Mouse (Mus musculus) C2C12 (cell line): ENCODE measurements around the gene Trib2. TPM values are rescaled to one million over a fixed set of nuclear protein-coding genes. Genes with fewer than 3 reads are reported as not detected.

ENCODE experiments used
- H3K27me3 ChIP-seq: one replicate; pipeline ENCODE4 v1.6.1; 2011; ENCODE audit not compliant: control insufficient read depth, insufficient read depth, insufficient read length
- H3K36me3 ChIP-seq: one replicate; pipeline ENCODE4 v1.6.1; 2011; ENCODE audit not compliant: control insufficient read depth, insufficient read depth
- H3K4me3 ChIP-seq: one replicate; pipeline ENCODE4 v1.5.1; 2011; ENCODE audit warnings: mild to moderate bottlenecking, control low read depth; ENCODE audit not compliant: poor library complexity, insufficient read depth, severe bottlenecking
- H3K79me2 ChIP-seq: one replicate; pipeline ENCODE4 v1.6.1; 2011; ENCODE audit not compliant: control insufficient read depth, insufficient read depth
- H3K79me3 ChIP-seq: one replicate; pipeline ENCODE4 v1.6.1; 2011; ENCODE audit warnings: low read depth, control low read depth
- H3ac ChIP-seq: one replicate; pipeline ENCODE3; 2011; ENCODE audit warnings: low read depth; ENCODE audit not compliant: control insufficient read depth, insufficient read length
- CEBPB ChIP-seq: IDR thresholded peaks from one replicate; pipeline ENCODE4 v1.6.1; 2011; ENCODE audit warnings: low read depth, mild to moderate bottlenecking, control low read depth, moderate library complexity
- CTCF ChIP-seq: IDR thresholded peaks from one replicate; pipeline ENCODE4 v1.5.1; 2011; ENCODE audit not compliant: control insufficient read depth, insufficient read depth, insufficient read length
- FOSL1 ChIP-seq: IDR thresholded peaks from one replicate; pipeline ENCODE4 v1.8.0; 2011; ENCODE audit warnings: mild to moderate bottlenecking, low read length; ENCODE audit not compliant: poor library complexity, insufficient read depth, severe bottlenecking
- MAX ChIP-seq: IDR thresholded peaks from one replicate; pipeline ENCODE4 v1.6.1; 2011; ENCODE audit warnings: mild to moderate bottlenecking, control low read depth
- MYOD1 ChIP-seq: IDR thresholded peaks from one replicate; pipeline ENCODE4 v1.6.1; 2011; ENCODE audit warnings: low read depth; ENCODE audit not compliant: control insufficient read depth, insufficient read length
- MYOG ChIP-seq: IDR thresholded peaks from one replicate; pipeline ENCODE4 v1.6.1; 2011; ENCODE audit not compliant: control insufficient read depth, insufficient read length; ENCODE audit errors: extremely low read depth
- USF1 ChIP-seq: IDR thresholded peaks from one replicate; pipeline ENCODE4 v1.6.1; 2011; ENCODE audit warnings: low read depth, mild to moderate bottlenecking, control low read depth, moderate library complexity
- polyA plus RNA-seq: library from polyadenylated mRNA; unstranded; fragments of >200 nt; fragmentation: generic; extraction: Trizol; gene quantifications from one replicate; pipeline ENCODE4 v1.2.1, GENCODE M21; 2012; ENCODE audit warnings: missing spikeins

Gene Trib2
- polyA plus RNA-seq, 1 experiment: 1.8 TPM

- Histone ChIP-seq H3K4me3 (no peak overlapping the region), H3ac (no peak overlapping the region), H3K27me3 (no peaks in the 10 kb centered on the region), H3K36me3 (peaks cover 12% of the 10 kb centered on the region), H3K79me3 (peaks cover 2% of the 10 kb centered on the region), H3K79me2 (no peaks in the 10 kb centered on the region)
- TF ChIP-seq MAX (no peak), CTCF (no peak), MYOD1 (no peak), CEBPB (no peak), USF1 (no peak), FOSL1 (no peak), MYOG (no peak)
Measured at GRCm38 (mm10) chr12:15798019-15798418, 18.7 kb downstream of the Trib2 start.

- Histone ChIP-seq H3K27me3 (no peaks in the 10 kb centered on the region), H3K36me3 (peaks cover 7% of the 10 kb centered on the region), H3K79me2 (no peaks in the 10 kb centered on the region), H3K79me3 (peaks cover 2% of the 10 kb centered on the region), H3K4me3 (no peak overlapping the region), H3ac (no peak overlapping the region)
- TF ChIP-seq FOSL1: no peak
- TF ChIP-seq MYOG: no peak
- TF ChIP-seq USF1: no peak
- no peak for TF ChIP-seq MYOD1
- no peak for TF ChIP-seq MAX
Measured at GRCm38 (mm10) chr12:15795886-15796285, 20.8 kb downstream of the Trib2 start.

- Histone ChIP-seq H3K79me2 (no peaks in the 10 kb centered on the region), H3K79me3 (no peaks in the 10 kb centered on the region), H3K4me3 (no peak overlapping the region), H3K27me3 (no peaks in the 10 kb centered on the region), H3ac (no peak overlapping the region), H3K36me3 (peaks cover 7% of the 10 kb centered on the region)
- TF ChIP-seq FOSL1 (no peak), CTCF (no peak)
Measured at GRCm38 (mm10) chr12:15793336-15793735, 23.4 kb downstream of the Trib2 start.

- Histone ChIP-seq H3K36me3 (peaks cover 7% of the 10 kb centered on the region), H3K79me2 (no peaks in the 10 kb centered on the region), H3K27me3 (no peaks in the 10 kb centered on the region), H3ac (no peak overlapping the region), H3K4me3 (no peak overlapping the region), H3K79me3 (no peaks in the 10 kb centered on the region)
- TF ChIP-seq MAX (no peak), FOSL1 (no peak), MYOD1 (no peak), CEBPB (no peak), MYOG (no peak), USF1 (no peak), CTCF (no peak)
Measured at GRCm38 (mm10) chr12:15790181-15790580, 26.5 kb downstream of the Trib2 start.

- Histone ChIP-seq H3K36me3 (no peaks in the 10 kb centered on the region), H3K27me3 (no peaks in the 10 kb centered on the region), H3K79me2 (no peaks in the 10 kb centered on the region), H3K4me3 (no peak overlapping the region), H3K79me3 (no peaks in the 10 kb centered on the region), H3ac (no peak overlapping the region)
- TF ChIP-seq USF1: no peak
- TF ChIP-seq FOSL1: no peak
- TF ChIP-seq CTCF: no peak
- no peak for TF ChIP-seq MAX
- TF ChIP-seq CEBPB: no peak
- TF ChIP-seq MYOD1: no peak
- no peak for TF ChIP-seq MYOG
Measured at GRCm38 (mm10) chr12:15777047-15777446, 39.7 kb downstream of the Trib2 start.

- no peak for TF ChIP-seq CTCF
- H3ac ChIP-seq: no peak overlapping the region
- H3K27me3 ChIP-seq: no peaks in the 10 kb centered on the region
Measured at GRCm38 (mm10) chr12:15771686-15772085, 45.0 kb downstream of the Trib2 start.

More at GRCm38 (mm10) chr12:15771686-15772085, 45.0 kb downstream of the Trib2 start:
- H3K36me3 ChIP-seq: no peaks in the 10 kb centered on the region
- no peak overlapping the region for H3K4me3 ChIP-seq
- no peaks in the 10 kb centered on the region for H3K79me3 ChIP-seq
- H3K79me2 ChIP-seq: no peaks in the 10 kb centered on the region
